Mouse (Mus musculus): Measurements from ENCODE around the gene Tcp1.
"Not testable (repeated sequence)": the region's sequence is repeated elsewhere in the genome, so short reads cannot be mapped to it uniquely, and the experiment has no call there.

Gene Tcp1

DNA sequence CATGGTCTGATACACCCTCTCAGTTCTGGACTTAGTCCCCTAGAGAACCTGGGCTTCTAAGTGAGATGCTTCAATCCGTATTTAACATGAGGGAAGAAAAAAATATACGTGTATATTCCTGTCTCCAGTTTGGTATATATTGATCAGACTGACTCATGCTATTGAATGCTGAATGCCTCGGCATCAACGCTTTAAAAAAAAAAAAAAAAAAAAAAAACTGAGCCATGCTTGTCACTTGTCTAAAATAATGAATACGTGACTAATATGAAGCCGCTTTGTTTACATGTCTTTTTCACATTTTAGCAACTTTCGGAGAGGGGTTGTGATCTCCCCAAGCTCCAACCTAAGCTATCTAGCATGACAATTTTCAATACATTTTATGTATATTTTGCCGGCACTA is 5.1 kb upstream of the Tcp1 start:
- DNase-seq (ENCODE audit: extremely low read depth, insufficient read length, low spot score), result no peak

DNA sequence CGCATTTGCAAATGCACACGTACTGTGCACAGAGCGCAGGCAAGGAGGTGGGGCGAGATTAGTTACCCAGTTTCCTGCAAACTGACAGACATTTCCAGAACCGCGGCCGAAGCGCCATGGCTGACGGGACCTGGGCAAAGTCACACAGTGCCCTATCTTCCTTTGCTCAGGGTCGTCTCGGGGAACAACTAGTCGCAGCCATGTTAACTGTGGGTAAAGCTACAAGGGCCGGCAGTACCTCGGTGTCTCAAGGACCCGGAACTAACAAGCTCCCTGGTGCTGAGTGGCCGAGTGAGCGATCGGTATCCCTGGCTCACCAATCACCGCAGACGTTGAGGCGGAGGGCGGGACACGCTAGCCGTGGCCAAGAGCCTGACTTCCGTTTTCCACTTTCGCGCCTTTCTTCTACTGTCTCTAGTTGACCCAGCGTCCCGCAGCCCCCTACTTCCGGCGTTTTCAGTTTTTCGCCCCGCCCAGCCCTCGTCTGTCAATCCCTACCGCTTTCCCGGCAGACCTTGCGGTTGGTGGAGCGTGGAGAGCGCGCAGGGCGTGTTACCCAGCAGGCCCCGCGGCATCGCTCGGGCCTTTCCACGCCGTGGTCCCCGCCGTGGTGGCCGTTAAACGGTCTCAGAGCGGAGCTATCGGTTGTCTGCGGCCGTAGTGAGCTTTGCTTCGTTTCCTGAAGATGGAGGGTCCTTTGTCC is 531 bp downstream of the Tcp1 start, which contains the start of gene Mrpl18:
Gene Mrpl18 (minus strand): TSS at position 465 of the 703 bp plus-strand sequence.
- peak; percentile 100 for DNase-seq (ENCODE audit: extremely low read depth, insufficient read length, low spot score)

DNA sequence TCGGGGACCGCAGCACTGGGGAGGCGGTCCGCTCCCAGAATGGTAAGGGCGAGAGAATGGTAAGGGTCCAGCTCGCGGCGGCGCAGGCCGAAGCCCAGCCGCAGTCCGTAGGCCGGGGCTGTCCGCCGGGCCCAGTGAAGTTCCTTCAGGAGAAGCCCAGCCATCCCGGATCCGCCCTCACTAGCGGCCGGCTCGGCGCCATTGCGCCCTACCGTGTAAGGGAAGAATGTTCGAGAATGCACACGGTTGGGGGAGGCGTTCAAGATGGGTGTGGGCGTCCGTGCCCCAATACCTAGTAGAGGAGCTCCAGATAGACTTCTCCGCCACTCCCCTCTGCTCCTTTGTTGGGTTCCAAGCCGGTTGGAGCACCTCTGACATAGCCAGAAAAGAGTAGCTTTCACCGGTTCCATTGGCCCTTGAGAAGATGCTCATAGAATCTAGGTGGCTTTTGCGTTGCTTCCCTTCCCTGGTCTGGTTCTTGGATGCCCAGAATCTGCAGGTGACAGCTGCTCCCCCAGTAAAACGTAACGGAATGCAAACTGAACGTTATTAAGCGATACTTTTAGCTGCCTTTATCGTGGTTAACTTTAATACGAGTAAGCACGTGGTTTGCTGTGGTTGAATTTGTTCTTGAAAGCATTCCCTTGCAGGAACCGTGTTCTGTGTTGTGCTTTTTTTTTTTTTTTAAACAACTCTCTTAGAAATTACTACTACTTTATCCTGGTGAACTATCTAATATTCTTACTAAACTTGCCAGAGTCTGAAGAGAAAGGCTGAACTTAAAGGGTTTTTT is 1.3 kb downstream of the Tcp1 start:
- no peak for DNase-seq (ENCODE audit: extremely low read depth, insufficient read length, low spot score)

DNA sequence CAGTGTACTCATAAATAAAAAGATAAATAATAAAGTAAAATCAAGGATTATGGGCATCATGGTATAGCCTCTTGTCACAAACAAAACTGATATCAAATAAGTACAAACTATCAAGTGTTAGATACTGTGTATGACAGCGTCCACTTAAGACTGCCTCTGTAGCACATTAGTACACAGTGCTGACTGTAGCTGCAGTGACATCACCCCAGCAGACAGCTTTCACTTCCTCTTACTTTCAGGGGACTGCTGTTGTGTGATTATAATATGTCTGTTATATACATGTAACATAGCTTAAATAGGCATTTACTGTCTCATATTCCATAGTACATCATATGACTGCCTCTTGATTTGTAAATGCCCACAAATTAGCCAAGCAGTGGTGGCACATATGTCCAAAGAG is 5.6 kb downstream of the Tcp1 start:
- DNase-seq (ENCODE audit: extremely low read depth, insufficient read length, low spot score), result no peak

DNA sequence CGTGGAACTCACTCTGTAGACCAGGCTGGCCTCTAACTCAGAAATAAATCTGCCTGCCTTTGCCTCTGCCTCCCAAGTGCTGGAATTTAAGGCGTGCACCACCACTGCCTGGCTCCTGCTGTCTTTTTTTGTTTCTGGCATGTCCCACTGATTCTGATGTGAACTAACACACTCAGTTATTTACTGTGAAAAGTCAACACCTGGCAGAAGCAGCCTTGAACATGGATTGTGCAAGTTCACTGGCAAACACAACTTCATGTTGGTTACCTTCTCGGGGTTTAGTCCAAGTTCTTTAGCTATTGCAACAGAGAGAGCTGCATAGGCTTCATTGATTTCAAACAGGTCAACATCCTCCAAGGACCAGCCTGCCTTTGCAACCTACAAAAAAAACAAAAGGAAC is 9.5 kb downstream of the Tcp1 start:
- DNase-seq (ENCODE audit: extremely low read depth, insufficient read length, low spot score), result no peak

DNA sequence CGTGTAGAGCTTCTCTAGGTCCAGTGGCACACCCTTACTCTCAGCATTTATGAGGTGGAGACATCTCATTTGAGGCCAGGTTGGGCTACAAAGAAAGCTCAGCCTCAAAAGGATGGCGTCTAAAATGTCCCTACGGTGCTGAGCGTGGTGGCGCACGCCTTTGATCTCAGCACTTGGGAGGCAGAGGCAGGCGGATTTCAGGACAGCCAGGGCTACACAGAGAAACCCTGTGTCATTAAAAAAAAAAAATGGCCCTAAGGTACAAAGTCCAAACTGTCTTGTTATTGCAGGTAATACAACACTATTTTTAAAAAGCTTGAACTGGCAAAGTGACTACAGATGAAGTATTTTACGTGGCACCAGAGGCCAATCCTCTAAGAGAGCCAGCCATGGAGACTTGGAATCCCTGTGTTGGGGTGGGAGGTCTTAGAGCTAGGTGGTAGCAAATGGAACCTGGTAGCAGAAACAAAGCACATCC is 10.2 kb downstream of the Tcp1 start:
- DNase-seq (ENCODE audit: extremely low read depth, insufficient read length, low spot score), result no peak

DNA sequence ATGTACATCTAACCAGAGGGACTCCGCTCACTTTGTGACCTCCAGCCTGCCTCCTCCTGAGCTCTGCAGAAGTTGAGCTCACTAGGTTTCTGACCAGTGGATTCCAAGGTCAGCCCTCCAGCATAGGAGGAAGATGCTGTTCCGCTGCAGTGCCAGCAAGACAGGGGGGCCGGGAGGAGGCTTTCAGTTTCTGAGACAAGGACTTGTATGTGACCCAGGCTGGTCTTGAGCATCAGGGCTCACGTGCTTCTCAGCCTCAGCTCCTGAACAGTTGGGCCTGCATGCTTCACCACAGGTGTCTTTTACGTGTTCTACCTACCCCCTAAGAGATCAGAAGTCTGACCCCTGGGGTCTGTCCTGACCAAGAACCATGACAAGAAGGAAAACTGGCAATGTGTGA is 16.1 kb downstream of the Tcp1 start:
- not testable (repeated sequence) for DNase-seq (ENCODE audit: extremely low read depth, insufficient read length, low spot score)

DNA sequence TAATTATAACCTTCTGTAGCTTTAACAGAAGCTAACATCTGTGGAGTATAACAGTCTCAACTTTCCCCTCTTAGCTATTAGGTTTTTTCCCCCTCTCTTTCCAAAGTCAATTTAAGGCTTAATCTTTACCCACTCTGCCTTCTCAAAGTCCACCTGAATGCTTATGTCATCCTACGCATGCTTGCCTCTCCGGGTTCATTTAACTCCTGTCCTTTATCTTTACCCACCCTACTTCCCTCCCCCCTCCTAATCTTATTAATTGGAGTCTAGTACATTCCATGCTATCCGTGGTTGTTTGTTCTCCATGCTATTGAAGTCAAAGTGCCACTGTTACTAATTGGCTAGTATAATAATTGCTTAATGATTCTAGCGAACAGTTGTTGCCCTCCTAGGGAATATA is 20.2 kb downstream of the Tcp1 start:
- no peak for DNase-seq (ENCODE audit: extremely low read depth, insufficient read length, low spot score)

DNA sequence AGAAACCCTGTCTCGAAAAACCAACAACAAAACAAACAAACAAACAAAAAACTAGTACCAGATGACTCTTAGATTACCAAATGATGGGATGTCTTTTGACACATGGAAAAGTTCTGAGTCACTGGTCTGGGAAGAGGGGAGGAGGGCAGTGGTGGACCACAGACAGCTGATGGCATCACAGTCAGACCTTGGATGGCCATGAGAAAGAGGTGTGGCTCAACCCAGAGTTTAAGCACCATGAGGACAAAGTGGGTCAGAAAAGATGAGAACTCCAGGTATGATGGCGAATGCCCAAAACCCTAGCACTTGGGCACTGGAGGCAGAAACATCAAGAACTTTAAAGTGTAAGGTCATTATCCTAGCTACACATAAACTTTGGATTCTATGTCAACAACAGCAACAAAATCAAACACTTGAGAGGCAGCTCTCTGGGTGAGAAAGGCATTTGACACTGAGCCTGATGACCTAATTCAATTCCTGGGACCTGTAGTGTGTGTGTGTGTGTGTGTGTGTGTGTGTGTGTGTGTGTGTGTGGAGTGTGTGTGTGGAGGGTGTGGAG is 22.0 kb downstream of the Tcp1 start:
- DNase-seq (ENCODE audit: extremely low read depth, insufficient read length, low spot score), result no peak

DNA sequence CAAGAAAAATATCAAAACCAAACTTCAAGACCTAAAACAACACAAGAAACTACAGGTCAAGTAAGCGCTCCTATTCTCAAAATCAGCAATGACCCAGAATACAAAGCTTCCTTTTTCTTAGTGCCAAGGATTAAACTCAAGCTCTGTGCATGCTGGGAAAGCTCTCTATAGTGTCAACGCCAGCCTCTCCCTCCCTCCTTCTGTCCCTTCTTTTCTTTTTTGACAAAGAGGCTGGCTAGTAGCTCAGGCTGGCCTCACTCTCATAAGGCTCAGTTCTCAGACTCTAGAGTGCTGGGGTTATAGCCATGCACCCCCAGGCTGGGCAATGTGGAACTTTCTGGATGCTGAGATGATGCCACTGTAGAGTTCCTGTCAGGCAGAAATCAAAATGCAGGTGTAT is 22.6 kb downstream of the Tcp1 start:
- no peak for DNase-seq (ENCODE audit: extremely low read depth, insufficient read length, low spot score)

DNA sequence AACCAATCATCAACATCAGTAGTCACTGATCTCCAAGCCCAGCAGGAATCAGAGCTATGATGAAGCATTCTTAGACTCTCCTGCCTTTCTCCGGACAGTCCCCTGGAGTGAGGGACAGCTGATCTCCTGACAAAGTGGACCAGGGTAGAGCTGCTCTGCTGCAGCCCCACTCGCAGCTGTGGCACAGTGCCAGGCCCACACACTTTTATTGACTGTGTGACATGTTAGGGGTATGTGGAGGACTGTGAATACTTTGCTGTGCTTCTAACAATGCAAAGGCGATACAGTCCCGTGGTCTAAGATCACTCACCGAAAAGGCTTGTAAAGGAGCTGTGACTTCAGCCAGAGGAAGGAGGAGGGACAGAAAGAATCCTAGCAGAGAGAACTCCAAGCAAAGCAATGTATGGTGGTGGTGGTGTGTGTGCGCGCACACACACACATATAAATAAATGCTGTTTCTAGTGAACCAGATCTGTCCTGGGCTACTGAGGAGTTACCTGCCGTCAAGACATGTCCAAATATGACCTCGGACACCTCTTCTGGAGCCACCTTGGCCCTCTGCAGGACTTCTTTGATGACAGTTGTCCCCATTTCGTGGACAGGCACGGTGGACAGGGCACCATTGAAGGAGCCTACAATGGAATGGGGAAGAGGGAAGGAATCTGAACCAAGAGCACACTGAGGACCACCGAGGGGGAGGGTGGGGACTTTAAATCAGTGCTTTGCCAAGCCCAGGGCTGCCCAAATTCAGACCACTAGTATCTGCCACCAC is 24.1 kb downstream of the Tcp1 start:
- not testable (repeated sequence) for DNase-seq (ENCODE audit: extremely low read depth, insufficient read length, low spot score)

DNA sequence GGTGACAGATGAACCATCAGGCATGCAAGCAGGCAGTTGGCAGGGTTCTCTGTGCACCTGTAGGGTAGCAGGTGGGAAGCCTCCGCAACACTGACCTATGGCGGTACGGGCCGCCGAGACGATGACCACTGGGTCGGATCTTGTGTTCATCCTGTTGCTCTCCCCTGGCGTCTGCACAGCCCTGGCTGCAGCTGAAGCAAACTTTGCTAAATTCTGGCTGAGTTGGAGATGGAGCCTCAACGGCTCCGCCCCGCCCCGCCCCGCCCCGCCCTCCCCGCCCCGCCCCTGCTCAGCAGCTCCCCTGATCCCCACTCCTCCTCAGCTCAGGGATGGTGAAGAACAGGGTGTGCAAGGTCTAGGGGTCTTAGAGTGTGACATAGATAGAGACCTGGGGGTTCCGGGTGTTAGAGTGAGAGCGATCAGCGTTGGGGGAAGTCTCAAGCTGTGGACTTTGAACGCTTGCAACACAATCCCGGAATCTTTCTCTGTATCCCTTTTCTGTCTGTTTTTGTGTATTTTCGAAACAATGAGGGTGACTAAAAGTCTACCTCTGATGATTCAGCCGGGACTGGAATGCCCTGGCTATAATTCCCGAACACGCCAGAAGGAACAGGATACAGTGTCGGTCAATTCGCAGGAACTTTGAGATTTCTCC is 24.8 kb downstream of the Tcp1 start, which contains the start of gene Acat3:
Gene Acat3 (minus strand): TSS at position 450 of the 655 bp plus-strand sequence.
- DNase-seq (ENCODE audit: extremely low read depth, insufficient read length, low spot score), result peak; percentile 57

DNA sequence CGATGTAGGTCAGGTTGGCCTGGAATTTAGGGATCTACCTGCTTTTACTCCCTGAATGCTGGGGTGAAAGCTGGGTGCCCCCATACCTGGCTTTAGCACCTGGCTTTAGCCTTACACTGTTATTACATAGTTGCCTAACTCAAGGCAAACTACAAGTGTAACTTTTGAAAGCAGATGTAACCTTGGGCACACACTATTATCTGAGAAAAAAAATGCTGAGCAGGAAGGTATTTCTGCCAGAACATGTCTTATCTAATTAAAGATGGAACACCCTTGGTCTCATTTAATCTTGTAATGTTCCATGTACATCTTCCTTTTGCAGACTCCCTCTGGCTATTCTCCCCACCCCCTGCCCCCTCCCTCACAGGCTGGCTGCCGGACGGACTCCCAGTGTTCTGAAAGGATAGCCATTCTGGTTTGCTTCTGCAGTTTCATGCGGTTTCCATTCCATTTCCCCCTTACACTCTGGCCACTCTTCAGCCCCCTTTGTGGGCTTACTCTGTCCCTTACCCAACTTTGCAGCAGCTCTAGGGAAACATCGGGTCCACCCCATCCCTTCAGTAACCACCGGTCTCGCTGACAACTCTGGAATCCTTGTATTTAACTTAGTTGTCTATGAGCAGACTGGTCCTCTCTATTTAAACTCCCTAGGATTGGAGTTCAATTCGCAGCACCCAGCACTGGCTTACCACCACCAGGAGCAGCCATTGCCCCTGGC is 26.2 kb downstream of the Tcp1 start:
- no peak for DNase-seq (ENCODE audit: extremely low read depth, insufficient read length, low spot score)

DNA sequence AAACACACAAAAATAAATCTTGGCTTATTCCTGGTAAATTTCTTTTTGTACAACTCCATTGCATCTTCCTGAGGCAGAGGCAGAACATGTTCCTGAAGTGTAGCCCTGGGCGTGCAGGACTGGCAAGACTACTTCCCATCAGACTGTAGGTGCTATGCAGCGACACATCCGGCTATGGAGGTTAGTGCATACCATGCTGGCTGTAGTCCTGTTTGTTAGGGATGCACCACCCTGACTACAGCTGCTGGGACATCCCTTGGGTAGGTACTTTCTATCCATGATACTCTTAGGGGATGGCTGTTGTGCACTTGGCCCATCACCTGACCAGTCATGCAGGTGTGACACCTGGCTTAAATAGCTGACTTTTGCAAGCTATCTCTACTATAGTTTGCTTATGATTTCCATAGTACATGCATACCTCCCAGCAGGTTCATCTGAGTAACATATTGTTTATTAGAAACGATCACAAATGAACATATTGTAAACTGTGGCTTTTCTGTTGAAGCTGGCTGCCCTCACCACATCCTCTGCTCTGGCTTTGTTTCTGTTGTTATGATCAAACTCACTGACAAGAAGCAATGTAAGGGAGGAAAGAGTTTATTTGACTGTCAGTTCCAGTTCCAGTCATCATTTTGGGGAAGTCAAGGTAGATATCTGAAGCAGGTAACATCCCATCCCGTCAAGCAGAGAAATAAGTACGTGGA is 27.1 kb downstream of the Tcp1 start:
- DNase-seq (ENCODE audit: extremely low read depth, insufficient read length, low spot score), result no peak

DNA sequence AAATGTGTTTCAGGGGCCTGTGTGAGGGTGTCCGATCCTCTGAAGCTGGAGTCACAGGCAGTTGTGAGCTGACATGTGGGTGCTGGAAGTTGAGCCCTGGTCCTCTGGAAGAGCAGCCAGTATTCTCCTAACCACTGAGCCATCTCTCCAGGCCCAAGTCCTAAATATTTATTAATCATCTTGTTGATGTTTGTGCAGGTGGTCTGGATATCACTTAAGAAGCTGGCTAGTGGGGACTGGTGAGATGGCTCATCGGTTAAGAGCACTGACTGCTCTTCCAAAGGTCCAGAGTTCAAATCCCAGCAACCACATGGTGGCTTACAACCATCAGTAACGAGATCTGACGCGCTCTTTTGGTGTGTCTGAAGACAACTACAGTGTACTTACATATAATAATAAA is 34.2 kb downstream of the Tcp1 start:
- no peak for DNase-seq (ENCODE audit: extremely low read depth, insufficient read length, low spot score)

DNA sequence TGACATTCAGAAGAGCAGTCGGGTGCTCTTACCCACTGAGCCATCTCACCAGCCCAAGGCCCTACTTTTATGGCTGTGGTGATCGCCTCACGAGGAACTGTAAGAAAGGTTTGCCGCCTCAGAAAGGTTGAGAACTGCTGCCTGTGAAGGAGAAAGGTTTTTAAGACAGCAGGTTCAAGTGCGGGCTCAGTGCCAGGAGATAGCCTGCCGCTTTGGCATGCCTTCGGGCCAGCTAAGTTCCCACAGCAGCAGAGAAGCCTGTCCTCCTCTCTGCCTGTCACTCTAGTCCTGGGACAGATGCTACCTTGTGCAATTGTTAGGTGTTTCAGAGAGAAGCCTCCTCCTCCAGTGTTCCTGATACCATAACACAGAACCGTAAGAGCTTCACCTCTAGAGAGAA is 41.2 kb downstream of the Tcp1 start:
- no peak for DNase-seq (ENCODE audit: extremely low read depth, insufficient read length, low spot score)

DNA sequence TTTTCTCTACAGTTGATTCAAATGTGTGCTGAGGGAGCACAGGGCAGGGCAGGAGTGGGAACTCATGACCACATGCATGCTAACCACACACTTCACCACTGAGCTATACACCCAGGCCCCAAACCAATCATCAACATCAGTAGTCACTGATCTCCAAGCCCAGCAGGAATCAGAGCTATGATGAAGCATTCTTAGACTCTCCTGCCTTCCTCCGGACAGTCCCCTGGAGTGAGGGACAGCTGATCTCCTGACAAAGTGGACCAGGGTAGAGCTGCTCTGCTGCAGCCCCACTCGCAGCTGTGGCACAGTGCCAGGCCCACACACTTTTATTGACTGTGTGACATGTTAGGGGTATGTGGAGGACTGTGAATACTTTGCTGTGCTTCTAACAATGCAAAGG is 43.9 kb downstream of the Tcp1 start:
- not testable (repeated sequence) for DNase-seq (ENCODE audit: extremely low read depth, insufficient read length, low spot score)

DNA sequence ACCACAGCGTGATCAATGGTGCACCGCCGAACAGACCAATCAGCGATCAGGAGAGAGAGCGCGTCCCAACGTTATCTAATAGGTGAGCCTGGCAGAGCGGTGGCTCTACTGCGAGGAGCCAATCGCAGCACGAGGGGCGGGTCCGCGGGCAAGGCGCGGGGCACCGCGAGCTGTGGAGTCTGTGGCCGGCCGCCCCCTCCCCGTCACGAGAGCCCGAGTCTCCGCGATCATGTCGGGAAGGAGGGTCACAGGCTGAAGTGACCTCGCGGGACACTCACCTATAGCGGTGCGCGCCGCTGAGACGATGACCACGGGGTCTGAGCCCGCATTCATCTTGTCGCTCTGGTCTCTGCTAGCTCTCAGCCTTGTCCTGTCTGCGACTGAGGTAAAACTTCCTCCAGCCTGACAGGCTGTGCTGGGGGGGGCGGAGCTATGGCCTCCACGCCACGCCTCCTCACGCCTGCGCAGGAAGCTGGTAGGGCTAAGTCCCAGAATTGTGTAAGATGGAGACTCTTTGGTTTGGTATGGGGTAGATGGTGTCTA is 44.9 kb downstream of the Tcp1 start, which contains the start of gene Acat2:
Gene Acat2 (minus strand): TSS at position 417 of the 543 bp plus-strand sequence.
- DNase-seq (ENCODE audit: extremely low read depth, insufficient read length, low spot score), result peak; percentile 98

DNA sequence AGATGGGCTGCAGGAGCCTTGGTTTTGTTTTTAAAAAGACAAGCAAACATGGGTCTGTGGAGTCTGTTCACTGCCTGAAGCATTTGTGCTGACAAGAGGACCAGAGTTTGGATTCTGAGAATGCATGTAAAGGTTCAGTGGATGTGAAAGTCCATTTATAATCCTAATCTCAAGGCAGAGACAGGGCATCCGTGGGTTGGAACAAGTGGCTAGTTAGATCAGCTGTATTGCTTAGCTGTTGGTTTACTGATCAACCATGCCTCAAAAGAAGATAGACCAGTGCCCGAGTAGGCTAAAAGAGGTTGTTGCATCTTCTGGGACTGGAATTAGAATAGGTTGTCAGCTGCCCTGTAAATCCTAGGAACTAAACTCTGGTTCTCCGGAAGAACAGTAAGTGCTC is 48.0 kb downstream of the Tcp1 start:
- no peak for DNase-seq (ENCODE audit: extremely low read depth, insufficient read length, low spot score)
